Mouse (Mus musculus) naive thymus-derived CD4-positive, alpha-beta T cell, adult 2 months (primary cell): Measurements from ENCODE around the gene P2rx3.

Source experiments
- DNase-seq: peaks from one replicate; pipeline ENCODE4 v3.0.0-alpha.2; 2011; ENCODE audit warnings: low read depth

The P2rx3 gene

DNA sequence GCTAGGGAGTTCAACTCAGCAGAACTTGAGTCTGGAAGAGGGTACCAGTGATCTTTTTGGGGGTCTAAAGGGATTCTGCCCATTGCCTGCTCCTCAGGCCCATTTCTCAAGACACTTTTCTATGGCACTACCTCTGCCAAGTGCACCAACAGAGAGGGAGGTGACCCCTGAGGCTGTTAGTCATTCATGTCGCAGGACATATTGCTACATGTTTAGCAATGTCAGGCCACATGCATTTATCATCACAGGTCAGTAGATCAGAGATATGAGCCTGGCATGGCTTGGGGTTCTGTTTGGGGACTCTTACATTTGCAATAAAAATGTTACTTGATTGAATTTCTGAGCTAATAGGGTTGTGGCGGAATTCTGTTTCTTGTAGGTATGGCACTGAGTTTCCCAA lies 61.7 kb downstream of the P2rx3 start:
- DNase-seq: no peak

DNA sequence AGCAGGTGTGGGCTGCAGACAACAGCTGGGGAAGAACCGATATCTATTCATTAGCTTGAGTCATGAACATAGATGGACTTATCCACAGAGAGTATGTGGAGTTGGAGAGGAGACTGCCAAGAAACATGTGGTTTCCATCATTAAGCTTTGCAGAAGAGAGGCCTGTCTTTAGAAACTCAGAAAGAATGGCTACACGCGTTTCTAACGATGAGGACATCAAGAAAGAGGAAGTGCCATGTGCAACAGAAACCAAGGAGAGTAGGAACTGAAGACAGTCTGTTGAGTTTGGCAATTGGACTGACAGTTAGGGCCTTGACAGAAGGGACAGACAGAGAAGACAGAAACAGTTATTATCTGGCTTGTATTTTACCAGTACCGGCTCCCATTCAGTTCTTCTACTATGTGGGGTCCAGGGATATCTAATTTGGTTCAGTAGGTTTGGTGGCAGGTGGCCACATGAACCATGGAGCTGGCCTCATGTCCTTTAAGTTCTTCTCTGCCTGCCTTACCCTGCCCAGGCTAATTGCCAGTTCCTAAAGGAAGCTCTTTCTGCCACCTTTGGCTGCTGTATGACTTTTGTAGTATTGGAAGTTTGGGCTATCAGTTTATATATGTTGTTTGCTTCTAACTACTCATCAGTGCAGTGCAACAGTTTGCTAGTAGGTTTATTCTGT lies 69.8 kb downstream of the P2rx3 start:
- no peak for DNase-seq

DNA sequence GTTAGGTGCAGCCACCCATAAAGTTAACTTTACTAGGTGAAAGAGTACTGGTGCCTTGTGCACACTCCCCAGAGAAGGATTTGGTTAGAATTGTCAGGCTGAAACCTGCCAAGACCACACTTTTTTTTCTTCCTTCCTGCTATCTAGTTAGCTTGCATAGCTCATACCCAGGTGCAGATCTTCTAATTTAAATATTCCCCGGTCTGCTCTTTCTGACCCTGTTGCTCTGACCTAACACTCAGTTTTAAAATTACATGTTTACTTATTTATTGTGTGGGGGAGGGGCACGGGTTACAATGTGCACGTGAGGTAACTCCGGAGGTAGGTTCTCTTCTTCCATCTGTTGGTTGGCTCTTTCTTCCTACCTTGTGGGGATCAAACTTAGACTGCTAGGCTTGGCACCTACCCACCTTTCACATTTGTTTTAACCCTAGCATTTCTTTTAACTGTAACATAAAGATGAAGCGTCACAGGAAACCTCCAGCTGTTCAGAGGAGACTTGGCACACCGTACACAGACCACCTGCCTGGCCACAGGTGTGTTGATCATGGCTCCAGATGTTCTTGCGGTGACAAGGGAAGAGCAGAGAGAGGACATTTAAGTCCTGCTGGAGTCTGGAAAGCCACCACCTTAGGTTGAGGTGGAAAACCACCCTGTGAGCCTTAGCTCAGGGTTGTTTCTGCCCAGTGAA lies 73.0 kb downstream of the P2rx3 start:
- no peak for DNase-seq

DNA sequence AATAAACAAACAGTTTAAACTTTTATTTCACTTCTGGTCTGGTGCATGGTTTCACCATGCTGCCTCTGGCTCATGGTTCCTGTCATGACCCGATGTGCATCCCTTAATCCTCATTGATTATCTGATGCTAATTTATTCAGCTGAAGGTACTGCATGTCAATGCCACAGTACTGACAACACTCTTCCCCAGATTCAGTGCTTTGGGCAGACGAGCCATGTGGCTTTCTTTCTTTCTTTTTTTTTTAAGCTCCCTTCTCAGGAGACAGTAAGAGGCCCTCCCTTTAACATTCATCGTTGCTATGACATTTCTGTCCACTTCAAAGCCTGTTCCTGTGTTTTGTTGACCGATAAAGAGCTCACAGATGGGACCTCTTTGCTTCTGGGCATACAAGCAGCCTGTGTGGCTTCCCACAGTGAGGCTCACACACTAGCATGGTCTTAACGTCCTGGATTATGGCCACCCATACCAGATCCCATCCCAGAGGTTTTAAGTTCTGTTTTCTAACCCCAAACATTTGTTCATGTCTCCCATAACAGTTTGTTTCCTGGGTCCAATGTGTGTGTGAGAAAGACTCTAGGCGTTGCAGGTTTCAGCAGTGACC lies 74.3 kb downstream of the P2rx3 start:
- no peak for DNase-seq

DNA sequence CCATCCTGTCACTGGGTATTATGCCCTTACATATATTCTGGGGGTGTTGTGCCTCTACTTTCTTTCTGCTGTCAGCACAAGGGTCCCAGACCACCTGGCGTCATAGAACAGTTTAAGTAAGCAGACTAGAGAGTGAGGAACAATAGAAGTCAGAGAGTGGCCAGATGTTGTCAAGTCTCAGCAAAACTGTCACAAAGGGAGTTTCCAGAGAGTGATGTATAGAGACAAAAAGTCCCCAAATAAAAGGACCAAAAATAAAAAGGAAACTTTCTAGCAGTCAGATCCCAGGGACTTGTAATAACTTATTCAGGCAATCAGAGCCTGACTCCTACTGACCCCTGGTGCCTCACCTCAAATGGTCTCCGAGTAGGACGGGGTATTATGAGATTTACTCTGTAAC lies 75.4 kb downstream of the P2rx3 start:
- no peak for DNase-seq

DNA sequence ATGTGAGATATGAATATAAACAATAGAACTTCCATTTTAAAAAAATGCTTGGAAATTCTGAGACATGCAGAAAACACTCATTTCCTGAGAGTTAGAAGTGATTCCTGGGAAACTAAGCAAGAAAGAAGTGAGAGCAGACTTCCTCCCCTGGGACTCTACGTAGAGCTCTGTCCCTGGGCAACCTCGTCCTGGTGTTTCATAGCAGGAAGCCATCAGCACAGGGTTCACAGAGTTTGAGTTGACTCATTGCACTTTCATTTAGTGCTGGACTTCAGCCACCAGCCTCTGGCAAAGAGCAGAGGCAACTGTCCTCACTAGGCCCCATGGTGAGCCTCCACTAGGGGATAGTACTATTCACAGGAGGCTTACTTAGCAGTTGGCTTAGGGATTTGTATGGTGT lies 76.0 kb downstream of the P2rx3 start:
- no peak for DNase-seq

DNA sequence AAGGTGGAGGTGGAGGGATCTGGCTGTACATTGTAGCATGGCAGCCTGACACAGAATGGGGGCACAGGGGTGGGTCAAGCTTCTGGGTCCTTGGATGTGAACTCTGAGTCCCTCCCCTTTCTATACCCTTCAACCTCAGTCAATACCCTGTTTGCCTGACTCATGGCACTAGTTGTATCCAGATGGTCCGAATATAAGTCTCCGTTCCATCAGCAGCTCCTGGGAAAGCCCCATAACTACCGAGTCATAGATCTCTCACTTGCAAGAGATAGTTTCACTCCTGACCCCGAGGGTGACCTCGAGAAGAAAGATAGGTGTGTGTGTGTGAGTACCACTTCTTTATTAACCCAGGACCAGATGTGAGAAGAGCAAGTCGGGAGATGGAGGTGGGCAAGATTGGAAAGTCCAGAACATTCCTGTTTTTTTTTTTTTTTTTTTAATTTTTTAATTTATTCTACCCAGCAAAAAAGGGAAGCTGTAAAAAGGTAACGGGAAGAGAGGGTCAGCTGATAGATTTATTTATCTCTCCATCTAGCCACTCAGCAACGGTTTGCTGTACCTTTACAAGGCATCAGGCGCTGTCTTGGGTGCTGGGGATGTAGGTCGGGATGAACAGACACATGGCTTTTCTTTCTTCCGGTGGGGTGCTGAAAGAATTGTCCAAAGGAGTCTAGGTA lies 78.5 kb downstream of the P2rx3 start:
- DNase-seq: no peak

DNA sequence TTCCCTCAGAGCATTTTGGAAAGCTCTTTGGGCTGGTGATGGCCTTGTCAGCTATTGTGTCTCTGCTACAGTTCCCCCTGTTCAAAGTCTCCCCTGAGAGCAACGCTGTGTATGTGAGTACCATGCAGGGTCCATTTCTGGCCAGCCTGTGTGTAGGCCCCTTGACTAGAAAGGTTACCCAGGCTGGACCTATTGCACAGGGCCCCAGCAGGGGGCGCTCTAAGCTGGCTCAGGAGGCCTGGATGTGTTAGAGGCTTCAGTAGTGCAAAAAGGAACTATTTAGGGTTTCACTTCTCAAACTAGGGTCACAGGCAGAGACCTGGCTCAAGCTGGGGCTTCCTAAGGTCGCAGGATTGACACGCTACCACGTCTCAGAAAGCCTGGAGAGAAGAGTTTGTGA lies 81.0 kb downstream of the P2rx3 start:
- peak; percentile 45 for DNase-seq

DNA sequence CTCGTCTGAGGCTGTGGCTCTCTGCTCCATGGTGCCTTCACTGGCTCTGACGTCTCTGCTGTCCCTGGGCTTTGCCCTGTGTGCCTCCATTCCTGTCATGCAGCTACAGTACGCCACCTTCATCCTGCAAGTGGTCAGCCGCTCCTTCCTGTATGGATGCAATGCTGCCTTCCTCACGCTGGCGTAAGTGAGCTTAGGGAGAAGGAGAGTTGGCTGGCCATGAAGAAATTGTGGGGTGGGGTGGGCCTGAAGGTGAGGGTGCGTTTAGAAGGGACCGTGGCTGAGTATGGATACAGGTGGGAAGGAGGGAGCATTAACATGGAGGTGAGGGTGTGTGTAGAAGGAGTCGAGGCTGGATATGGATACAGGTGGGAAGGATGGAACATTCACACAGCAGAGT lies 81.8 kb downstream of the P2rx3 start:
- DNase-seq: no peak

DNA sequence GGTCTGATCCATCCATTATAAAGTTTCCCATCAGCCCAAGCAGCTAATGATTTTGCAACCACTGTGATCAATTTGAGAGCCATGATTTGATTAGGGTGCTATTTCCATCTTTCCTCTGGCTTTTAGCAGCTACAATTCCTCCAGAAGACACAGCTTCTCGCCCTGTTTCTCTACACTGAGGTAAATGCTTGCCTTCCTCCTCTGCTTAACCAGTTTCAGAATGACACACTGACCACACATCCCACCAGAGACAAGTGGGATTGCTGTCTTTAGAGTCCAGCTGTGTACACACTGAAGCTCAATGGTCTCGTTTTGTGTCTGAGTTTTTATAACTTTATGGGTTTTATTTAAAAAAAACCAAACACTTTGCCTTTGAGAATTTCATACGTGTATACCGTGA lies 84.6 kb downstream of the P2rx3 start:
- DNase-seq: no peak

DNA sequence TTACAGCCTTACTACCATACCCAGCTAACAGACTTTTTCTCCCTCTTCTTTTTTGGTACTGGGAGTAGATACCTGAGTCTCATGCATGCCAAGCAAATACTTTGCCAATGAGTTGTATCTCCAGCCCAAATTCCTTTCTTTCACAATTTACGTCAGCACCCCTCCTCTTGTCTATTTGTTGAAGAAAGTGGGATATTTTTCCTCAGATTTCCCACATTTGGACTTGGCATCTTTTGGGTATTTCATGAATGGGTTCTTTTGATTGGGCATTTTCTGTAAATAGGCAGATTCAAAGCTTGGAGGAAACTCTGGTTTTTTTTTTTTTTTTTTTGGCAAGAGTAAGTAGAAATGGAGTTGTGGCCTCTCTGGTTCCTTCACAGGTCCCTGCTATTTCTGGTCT lies 85.0 kb downstream of the P2rx3 start:
- DNase-seq: no peak

DNA sequence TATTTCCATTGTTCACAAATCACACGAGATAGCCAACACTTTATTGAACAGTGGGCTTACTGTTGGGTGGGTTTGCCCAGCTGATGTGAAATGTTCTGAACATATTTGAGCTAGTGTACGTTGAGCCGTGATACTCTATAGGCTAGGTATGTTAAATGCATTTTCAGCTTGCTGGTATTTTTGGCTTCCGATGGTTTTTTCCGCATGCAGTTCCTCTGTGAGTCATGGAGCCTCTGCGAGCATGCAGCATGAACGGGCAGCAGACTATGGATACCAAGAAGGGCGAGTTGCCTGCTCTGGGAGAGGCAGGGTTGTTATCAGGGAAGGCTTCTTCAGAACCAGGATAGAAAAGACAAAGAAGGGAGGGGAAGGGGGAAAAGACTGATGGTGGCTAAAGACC lies 86.2 kb downstream of the P2rx3 start:
- DNase-seq: no peak

DNA sequence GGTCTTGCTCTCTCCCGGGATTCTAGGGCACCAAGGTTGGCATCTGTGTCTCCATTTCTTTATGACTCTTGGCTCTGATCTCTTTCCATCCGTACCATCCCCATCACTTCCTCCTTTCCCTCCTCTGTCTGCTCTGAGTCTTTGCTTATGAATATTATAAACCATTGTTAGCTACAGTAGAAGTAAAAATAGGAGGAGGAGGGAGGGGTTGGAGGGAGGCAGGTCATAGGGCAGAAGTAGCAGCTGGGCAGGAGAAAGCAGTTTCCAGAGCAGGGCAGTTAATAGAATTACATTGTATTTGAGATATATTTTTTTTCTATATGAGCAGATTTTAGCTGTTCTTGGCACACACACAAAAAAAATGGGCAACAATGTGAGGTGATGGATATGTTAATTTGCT lies 88.5 kb downstream of the P2rx3 start:
- DNase-seq: no peak
